Mouse (Mus musculus) cerebellum, adult 11 months (tissue): ENCODE measurements at regions not wholly inside any gene's neighbourhood (a gene's known extent, or its start where the extent isn't known, plus 50 kb on each side); places are given as distances from the start of the nearest gene placed in this dataset.

ENCODE experiments used
- DNase-seq: peaks from one replicate; pipeline ENCODE4 v3.0.0; 2022

DNA sequence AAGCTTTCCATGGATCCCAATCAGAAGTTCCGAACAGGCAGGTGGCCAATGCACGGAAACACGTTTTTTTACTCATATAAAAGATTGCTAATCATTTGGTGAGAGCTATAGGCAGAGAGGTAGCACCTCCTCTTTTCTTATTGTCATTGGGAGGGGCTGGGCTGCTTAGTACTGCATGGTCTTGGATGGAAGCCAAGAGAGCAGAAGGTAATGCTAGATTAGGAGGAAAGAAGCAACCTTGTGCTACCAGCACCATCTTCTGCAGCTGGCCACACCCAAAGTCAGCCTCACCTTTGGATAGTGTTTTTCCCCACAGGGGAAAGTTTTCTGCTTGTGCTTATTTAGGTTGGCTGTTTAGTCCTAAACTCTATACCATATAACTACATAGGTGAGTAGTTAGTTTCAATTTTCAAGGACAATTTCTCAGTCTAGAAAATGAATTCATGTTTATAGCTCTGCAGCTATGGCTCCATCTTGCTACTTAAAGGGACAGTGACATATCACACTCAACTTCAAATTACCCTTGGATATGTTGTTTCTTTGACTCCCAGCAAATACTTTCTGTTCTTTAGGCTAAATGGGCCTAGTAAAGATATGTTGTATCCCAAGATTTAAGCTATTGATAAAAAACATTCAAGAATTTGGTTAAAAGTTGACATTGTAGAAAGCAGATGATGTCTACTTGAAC lies 66.6 kb upstream of the Lcorl start:
- DNase-seq = no peak
